Mouse (Mus musculus): ENCODE measurements around the gene Dynlt1b.
"Not testable (repeated sequence)": the region's sequence is repeated elsewhere in the genome, so short reads cannot be mapped to it uniquely, and the experiment has no call there.

Dynlt1b gene

DNA sequence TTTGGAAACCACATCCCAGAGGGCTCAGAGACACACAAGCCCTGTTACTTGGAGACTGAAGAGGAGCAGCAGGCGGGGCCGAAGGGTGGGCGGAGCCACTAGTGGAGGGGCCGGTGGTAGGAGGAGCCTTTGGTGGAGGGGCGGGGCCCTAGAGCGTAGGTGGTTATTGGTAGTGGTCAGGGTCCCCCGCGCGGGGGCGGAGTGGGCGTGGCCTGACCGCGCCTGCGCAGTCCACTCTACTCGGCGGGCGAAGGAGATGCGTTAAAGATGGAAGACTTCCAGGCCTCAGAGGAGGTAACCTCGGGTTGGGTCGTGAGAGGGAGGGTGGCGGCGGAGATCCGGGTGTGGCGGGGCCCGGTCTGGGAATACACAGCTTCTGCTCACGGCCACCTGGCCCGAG, at the start of gene Dynlt1b:
Gene Dynlt1b (plus strand): TSS at position 168 of the 400 bp plus-strand sequence.
- peak; percentile 98 for DNase-seq (ENCODE audit: low read depth, low spot score)

DNA sequence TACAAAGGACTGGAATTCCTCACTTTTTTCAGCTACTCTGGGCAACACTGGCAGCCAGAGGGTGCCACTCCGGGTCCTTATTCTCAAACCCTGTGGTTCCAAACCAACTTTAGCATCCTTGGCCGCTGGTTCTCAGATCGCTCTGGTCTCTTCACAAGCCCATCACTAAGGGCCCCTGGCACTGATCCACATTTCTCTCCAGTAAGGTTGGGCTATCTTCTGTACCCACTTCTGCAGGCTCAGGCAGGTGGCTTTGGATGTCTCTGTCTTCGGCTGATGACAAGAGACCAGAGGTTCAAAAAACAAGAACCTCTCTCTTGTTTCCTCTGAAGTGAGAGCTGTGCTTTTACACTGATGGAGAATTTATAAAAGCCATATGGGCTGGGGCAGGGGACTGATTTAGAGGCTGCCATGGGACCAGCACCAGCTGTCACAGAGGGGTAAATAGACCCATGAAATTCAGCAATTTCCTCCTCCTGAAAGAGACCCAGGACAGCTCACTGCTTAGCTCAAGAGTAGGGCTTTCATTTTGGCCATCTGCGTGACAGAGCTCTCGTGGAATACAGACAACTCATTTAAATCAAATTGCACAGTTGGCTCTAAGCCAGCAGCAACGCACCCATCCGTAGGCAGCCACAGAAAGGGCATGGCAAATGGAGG, 49.6 kb upstream of the Dynlt1b start:
- not testable (repeated sequence) for DNase-seq (ENCODE audit: low read depth, low spot score)

DNA sequence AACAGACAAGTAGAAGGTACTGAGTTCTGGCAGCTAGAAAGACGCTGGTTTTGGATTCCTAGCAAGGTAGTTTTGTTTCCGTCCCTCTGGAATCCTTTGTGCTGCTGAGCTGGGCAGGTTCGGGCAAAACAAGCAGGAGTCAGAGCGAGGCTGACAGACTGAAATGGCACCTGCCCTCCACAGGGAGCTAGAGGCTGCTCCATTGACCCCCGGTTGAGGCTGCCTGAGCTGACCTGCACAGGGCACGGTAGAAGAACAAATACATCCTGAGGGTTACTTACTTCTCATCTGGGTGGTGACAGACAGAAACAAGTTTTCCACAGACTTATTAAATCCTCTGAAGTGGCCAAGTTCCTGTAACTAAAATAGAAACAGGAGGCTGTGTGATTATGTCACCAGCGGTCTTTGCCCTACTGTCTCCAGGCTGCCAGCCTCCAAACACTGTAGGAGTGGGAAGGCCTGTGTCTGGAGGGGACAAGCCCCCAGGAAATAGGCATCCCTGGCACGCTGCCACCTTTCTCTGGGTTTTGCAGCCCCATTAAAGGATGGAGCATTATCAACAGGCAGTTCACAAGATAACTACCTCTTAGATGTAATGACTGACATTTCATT, 48.7 kb upstream of the Dynlt1b start:
- not testable (repeated sequence) for DNase-seq (ENCODE audit: low read depth, low spot score)

DNA sequence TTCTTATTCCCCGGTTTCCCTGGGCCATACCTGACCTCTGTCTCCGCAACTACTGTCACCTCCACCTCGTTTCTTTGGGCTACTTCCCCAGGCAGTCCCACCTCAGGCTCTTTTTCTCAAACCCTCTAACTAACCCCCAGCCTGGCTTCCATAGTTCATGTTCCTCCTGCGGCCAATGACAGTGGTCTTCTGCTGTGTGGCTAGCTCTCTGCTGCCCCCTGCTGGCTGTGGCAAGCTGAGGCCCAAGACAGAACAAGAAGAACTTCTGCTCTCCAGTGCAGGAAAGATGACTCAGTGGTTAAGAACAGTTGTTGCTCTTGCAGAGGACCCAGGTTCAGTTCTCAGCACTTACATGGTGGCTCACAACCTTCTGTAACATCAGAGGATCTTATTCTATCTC, 43.0 kb upstream of the Dynlt1b start:
- not testable (repeated sequence) for DNase-seq (ENCODE audit: low read depth, low spot score)

DNA sequence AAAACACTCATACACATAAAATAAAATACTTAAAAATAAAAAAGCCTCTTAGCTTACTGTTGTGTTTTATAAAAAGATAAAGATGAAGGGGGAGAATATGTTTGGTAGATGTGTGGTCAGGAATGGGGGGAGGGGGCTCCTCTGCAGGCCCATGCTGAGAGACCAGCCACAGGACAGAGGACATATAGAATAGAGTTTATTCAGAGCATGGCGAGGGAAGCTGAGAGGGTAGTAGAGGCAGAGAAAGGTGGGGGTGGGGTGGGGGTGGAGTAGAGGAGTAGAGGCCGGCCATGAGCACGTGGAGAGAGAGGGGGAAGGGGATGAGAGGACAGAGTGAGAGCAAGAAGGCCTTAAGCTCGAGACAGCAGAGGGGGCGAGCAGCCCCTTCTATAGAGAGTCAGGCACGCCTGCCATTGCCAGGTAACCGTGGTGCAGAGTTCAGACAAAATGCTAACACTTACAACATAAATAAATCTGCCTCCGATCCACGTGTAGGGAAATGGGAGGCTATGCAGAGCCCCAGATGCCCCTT, 42.5 kb upstream of the Dynlt1b start:
- not testable (repeated sequence) for DNase-seq (ENCODE audit: low read depth, low spot score)

DNA sequence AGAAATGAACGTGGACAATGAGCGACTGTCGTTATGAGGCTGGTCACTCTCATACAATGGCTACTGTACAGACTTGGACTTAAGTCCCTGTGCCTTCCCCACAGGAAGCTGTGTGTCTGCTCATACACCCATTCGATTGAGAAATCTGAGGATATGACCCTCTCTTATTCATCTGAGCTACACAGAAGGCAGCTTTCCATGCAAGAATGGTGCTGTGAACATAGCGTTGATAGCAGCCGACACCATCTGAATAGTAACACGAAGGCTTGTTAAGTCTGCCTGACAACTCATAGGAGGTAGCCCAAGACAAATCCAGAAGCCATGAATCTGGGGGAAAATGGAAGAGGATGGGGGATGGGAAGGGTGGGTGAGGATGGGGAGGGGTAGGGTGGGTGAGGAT, 40.4 kb upstream of the Dynlt1b start:
- not testable (repeated sequence) for DNase-seq (ENCODE audit: low read depth, low spot score)

DNA sequence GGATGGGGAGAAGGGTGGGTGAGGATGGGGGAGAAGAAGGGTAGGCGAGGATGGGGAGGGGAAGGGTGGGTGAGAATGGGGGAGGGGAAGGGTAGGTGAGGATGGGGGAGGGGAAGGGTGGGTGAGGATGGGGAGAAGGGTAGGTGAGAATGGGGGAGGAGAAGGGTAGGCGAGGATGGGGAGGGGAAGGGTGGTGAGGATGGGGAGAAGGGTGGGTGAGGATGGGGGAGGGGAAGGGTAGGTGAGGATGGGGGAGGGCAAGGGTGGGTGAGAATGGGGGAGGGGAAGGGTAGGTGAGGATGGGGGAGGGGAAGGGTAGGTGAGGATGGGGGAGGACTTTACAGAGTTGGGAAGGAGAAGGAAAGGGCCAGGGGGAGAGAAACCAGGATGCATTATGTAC, 39.2 kb upstream of the Dynlt1b start:
- DNase-seq (ENCODE audit: low read depth, low spot score) = not testable (repeated sequence)

DNA sequence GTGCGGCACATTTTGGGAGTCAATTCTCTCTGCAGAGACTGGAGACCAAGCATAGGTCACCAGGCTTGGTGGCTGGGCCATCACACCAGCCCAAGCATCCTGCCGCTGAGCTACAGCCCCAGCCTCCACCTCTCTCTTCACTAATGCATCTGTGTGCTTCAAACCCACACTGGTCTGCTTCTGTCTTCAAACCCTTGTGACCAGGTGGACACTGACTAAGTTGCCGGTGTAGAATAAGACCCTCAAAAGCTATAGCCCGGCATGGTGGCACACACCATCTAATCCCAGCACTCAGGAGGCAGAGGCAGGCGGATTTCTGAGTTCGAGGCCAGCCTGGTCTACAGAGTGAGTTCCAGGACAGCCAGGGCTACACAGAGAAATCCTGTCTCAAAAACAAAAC, 38.2 kb upstream of the Dynlt1b start:
- not testable (repeated sequence) for DNase-seq (ENCODE audit: low read depth, low spot score)

DNA sequence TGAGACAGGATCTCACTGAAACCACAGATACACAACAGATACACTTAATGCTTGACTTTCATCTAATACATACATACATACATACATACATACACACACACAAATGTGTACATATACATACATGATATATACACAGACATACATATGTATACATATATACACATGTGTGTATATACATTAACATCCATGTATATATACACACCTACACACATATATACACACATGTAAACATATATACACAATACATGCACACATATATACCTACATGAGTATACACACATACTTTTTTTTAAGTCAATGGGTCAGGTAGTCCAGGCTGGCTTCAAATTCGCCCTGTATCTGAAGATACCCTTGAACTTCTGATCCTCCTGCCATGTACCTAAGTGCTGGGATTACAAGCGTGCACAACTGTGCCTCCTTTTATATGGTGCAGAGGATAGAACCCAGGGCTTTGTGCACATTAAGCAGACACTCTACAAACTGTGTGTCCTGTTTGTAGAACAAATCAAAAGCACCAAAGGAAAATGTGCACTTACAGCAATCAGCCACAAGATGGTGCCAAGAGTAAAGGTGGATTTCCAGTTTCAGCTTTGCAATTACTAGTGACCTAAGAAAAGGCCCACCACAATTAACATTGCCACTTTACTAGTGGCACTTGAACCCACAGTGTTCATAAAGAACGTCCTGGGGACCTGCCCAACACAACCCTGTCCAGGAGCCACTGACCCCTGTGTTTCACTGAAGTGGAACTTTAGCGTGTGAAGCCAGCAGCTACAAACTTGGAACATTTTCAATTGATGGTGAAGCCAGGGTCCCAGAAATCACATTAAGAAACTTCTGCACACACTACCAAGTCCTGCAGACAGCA, 37.2 kb upstream of the Dynlt1b start:
- DNase-seq (ENCODE audit: low read depth, low spot score) = not testable (repeated sequence)

DNA sequence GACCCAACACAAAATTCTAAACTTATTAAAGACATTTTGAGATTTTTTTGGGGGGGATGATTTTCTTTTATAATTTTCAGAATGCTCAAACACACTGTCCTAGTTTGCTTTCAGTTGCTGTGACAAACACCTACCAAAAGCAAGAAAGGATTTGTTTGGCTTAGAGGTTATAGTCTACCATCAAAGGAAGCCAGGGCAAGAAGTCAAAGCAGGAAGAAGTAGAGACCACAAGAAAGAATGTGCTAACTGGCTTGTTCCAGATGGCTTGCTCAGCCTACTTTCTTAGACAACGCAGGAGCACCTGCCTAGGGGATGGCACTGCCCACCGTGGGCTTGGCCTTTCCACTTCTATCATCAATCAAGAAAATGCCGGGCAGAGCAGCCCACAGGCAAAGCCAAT, 31.8 kb upstream of the Dynlt1b start:
- not testable (repeated sequence) for DNase-seq (ENCODE audit: low read depth, low spot score)

DNA sequence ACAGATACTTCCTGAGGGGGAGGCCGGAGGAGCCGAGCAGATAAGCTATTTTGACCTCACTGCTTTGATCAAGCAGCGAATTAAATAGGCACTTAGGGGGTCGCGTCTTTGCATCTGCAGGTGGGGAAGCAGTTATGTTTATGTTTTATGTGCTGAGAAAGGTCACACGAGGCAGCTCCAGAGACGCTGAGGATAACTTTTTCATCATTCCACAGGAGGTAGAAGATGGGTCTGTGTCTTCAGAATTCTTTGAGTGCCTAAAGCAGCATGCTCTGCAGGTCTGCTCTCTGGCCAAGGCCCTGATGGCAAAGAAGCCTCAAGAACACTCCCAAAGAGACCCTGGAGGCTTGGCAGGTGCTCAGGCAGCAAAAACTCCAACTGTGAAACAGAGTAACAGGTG, 31.1 kb upstream of the Dynlt1b start:
- DNase-seq (ENCODE audit: low read depth, low spot score) = not testable (repeated sequence)

DNA sequence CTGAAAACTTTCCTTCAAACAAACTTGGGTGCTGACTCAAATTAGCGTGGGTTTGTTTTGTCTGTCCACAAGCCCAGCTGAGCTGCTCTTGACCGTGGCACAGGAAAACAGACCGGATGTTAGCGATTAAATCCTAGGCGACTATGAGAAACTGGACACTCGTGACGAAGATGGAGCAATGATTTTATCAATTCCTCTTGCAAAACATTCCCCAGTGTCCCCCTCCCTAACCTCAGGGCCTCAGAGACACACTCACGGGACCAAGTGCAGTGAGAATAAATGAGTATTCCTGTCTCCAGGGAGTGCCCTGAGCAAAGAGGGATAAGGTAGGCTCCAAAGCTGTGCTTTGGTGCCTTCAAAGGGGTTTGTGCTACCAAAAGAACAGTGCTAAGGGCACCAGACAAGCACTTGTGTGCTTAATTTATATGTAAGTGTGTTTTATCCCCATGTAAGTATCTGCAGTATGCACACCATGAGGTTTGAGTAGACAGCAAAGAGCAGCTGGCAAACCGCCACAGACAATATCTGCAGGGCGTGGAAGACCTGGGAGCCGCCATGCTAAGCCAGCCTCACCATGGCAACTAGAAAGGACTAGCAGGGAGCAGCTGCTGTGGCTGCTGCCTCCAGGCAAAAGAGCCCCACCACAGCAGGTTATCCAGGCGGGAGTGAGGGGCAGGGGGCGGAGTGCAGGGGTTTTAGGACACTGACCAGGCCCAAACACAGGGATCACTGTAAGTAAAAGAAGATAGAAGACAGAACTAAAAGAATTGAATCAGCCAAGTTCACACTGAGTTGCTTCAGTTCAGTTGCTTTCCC, 30.4 kb upstream of the Dynlt1b start:
- not testable (repeated sequence) for DNase-seq (ENCODE audit: low read depth, low spot score)

DNA sequence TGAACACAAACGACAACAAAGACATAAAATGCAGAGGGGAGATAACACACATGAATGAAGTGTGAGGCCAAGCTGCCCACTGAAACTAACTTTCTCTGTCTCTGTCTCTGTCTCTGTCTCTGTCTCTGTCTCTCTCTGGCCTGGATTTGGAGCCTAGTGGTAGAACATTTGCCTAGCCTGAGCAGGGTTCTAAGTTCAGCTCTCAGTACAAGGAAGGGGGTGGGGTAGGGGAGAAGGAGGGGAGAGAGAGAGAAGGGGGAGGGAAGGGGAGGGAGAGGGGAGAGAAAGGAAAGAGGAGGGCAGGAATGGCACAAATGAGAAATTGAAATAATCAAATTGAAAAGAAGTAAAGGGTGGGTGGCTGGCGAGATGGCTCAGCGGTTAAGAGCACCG, 29.8 kb upstream of the Dynlt1b start:
- DNase-seq (ENCODE audit: low read depth, low spot score) = not testable (repeated sequence)

DNA sequence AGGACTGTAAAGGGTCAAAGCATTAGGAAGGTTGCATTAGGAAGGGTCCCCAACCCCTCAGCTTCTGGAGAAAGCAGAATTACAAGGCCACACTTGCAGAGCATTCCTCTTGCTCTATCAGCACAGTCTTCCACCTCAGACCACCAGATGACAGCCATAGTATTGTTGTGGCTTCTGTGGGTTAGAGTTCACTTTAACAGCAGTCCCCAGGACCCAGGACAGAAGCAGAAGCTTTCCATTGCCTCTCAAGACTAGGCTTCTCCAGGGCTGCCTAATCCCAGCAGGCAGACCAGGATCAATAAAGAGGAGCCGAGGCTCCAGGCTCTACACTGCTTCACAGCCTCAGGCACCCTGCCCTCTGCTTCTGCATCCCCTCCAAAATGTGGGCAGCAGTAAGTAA, 25.4 kb upstream of the Dynlt1b start:
- not testable (repeated sequence) for DNase-seq (ENCODE audit: low read depth, low spot score)

DNA sequence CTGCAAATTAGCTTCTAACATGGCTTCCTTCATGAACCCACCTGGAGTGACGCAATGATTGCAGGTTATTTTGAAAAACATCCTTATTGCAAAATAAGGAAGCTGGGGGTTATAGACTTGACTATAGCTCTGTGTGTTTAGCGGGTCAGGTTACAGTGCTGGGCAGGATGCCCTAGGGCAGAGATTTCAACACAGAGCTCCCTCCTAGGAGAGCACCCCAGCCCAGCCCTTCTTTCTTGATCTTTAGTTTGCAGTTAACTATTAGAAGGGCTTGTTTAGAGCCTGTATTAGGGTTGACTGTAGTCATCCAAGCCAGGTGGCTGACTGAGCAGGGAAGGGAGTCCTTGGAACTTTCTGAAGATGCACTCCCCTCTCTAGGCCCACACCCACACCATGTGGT, 22.9 kb upstream of the Dynlt1b start:
- not testable (repeated sequence) for DNase-seq (ENCODE audit: low read depth, low spot score)

DNA sequence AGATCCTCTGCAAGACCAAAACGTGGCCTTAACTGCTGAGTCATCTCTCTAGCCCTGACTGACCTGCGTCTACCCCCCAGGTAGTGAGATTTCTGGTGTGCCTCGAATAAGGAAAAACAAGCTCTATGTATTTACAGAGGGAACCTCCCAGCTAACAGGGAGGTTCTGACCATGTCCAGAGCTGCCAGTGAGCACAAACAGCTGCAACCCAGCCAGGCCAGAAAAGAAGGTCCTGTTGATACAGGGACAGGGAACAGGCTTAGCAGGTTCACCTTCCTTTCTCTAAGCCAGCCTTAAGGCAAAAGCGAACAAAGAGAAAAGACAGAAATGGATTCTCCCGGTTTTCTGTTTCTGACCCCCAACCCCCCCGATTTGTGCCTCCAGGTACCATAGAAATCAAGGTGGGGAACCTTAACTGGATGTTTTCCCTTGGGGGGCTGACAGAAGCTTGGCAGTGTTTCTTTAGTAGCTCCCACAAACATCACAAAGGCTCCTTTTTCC, 19.1 kb upstream of the Dynlt1b start:
- DNase-seq (ENCODE audit: low read depth, low spot score) = not testable (repeated sequence)

DNA sequence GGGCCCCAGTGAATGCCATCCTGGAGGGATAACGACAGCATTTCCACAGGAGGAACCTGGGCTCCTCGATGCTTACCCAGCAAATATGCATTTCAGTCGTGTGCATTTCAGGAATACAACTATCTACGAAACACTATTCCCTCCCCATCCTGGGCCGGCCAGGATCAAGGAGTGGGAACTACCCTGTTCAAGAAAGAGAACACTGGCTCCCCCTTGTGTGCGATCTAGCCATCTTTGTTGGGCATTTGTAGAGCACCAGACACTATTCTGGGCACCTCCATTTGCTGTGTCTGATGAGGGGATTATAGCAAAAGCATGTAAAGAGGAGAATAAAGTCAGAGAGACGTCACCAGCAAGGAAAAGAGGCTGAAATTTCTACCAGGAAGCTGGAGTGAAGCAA, 12.8 kb upstream of the Dynlt1b start:
- not testable (repeated sequence) for DNase-seq (ENCODE audit: low read depth, low spot score)

DNA sequence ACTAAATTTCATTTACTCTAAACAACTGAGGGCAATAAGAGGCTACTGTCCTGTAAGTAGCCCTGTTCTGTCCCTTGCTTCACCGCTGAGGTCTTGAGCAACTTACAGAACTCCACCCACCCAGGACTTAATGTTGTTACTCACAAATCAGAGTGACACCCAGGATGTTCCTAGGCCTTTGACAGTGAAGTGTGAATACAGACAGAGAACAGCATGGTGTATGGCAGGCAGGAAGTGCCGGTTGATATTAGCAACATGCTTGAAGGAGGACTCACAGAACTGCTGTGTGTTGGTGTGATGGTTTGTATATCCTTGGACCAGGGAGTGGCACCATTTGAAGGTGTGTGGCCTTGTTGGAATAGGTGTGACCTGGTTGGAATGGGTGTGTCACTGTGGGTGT, 9.4 kb upstream of the Dynlt1b start:
- DNase-seq (ENCODE audit: low read depth, low spot score) = not testable (repeated sequence)

DNA sequence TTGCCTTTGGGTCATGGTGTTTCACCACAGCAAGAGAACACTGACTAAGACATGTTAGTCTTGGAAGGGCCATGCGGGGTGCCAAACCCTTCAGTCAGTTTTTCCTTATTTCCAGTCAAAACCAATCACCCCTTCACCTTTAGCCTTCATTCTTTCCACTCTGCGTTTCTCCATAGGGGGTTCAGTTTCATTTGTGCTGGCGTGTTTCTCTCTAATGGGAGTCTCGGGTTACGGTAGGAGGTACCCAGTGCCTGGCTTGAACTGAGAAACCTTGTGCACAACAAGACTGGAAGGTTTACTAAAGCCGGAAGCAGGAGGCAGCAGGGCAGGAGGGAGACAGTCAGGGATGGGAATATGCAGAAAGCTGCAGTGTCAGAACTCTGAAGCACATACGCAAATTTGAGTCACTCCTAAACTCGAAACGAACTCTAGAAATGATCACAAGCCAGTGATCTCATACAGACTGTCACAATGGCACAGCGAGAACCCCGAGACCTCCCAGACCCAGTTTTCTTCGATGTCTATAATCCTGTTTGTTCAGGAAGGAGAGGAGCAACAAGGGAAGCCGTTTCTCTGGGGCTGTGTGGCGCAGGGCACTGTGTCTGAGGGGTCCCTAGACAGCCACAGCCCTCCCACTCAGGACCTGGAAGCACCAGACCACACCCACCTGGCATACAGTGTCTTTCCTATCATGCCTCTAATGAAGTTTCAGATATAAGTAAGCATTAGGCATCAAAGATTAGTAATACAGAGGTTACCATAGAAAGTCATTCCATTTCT, 8.2 kb upstream of the Dynlt1b start:
- not testable (repeated sequence) for DNase-seq (ENCODE audit: low read depth, low spot score)

DNA sequence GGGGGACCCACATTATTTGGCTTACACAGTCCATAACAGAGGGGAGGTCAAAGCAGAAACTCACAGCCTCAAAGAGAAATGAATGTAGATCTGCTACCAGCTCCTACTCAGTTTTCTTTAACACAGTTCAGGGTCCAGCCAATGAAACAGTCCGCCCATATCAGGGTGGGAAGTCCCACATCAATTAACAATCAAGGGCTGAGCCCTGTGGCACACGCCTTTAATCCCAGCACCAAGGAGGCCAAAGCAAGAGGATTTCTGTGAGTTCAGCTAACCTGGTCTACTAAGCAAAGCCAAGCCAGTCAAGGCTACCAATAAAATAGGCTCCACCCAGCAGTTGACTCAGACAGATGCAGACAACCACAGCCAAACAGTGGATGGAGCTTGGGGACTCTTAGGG, 7.5 kb upstream of the Dynlt1b start:
- DNase-seq (ENCODE audit: low read depth, low spot score) = not testable (repeated sequence)

Measured in skeletal muscle tissue, adult 2 months (tissue).